Mouse (Mus musculus): ENCODE data around the gene Ropn1. TPM values are rescaled to one million over a fixed set of nuclear protein-coding genes. Genes with fewer than 3 reads are reported as not detected.

The Ropn1 gene
- polyA plus RNA-seq, 1 experiment from 2014 or later = not detected

- DNase-seq (ENCODE audit: low spot score) (peak; percentile 82), ATAC-seq (ENCODE audit: low FRiP score) (no peak)
- Histone ChIP-seq H3K27me3 (ENCODE audit: control insufficient read depth, insufficient read depth, low read length) (no peaks in the 10 kb centered on the region), H3K4me2 (replicated peaks; ENCODE audit: low read depth, low read length) (no peak overlapping the region), H3K36me3 (ENCODE audit: control insufficient read depth, insufficient read depth, low read length) (no peaks in the 10 kb centered on the region), H3K27ac (ENCODE audit: low read depth, low read length) (no peak overlapping the region), H3K4me3 (ENCODE audit: low read depth, low read length) (no peak overlapping the region), H3K9ac (ENCODE audit: low read depth, low read length) (no peak overlapping the region), H3K4me1 (replicated peaks; ENCODE audit: control insufficient read depth, insufficient read depth, low read length) (no peaks in the 10 kb centered on the region), H3K9me3 (ENCODE audit: control insufficient read depth, low read length) (no peaks in the 10 kb centered on the region)
- WGBS = 42% methylated on average over 7 of the region's 7 CpGs
Observed at GRCm38 (mm10) chr16:34700165-34700827, 50.6 kb downstream of the Ropn1 start.

DNA sequence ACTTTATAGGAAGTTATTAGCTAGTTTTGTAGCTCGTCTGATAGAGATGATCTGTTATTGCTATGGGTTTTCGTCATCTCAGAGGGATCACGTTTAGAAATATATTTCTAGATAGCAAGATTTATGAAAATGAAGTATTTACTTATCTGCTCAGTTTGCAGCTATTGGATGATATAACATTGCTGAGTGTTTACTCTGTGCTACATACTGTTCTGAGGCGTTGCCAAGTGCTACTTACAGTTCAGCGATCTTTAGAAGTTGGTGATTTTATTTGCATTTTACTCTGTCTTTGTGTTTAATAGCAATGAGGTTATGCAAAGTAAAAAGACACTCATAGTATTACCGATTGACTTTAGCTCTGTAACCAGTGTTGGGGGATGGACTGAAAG, 51.1 kb downstream of the Ropn1 start:
- no peak for DNase-seq (ENCODE audit: low spot score)
- WGBS = 92% methylated on average over 6 of the region's 6 CpGs
- no peak overlapping the region for H3K4me2 ChIP-seq (replicated peaks; ENCODE audit: low read depth, low read length)
- H3K4me1 ChIP-seq (replicated peaks; ENCODE audit: control insufficient read depth, insufficient read depth, low read length) = no peaks in the 10 kb centered on the region
- no peak overlapping the region for H3K4me3 ChIP-seq (ENCODE audit: low read depth, low read length)
- no peaks in the 10 kb centered on the region for H3K9me3 ChIP-seq (ENCODE audit: control insufficient read depth, low read length)
- peaks cover 2% of the 10 kb centered on the region; the same call in 1 of the 2 replicates for H3K36me3 ChIP-seq (ENCODE audit: control insufficient read depth, insufficient read depth, low read length)
- no peaks in the 10 kb centered on the region for H3K27me3 ChIP-seq (ENCODE audit: control insufficient read depth, insufficient read depth, low read length)
- H3K27ac ChIP-seq (ENCODE audit: low read depth, low read length) = no peak overlapping the region
- no peak overlapping the region for H3K9ac ChIP-seq (ENCODE audit: low read depth, low read length)
- ATAC-seq (ENCODE audit: low FRiP score) = no peak

DNA sequence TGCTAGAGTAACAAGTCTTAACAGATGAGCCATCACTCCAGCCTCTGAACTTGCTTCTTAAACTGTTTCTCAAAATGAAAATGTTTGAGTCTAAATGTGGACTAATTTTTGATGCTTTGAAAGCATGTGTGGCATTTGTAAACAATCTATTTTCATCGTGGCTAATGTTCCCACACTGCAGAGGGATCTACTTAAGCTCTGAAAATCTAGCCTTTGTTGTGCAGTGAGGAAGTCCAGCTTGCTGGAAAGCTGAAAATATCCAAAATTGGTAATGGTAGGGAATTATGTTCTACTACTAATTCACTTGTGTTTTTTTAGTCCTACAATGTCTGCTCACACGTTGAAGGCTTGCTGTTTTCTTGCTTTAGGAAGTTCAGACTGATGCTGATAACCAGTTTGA, 56.3 kb downstream of the Ropn1 start:
- H3K4me3 ChIP-seq (ENCODE audit: low read depth, low read length) = no peak overlapping the region
- no peak for ATAC-seq (ENCODE audit: low FRiP score)
- H3K4me1 ChIP-seq (replicated peaks; ENCODE audit: control insufficient read depth, insufficient read depth, low read length) = no peaks in the 10 kb centered on the region
- no peak for DNase-seq (ENCODE audit: low spot score)
- H3K36me3 ChIP-seq (ENCODE audit: control insufficient read depth, insufficient read depth, low read length) = peaks cover 7% of the 10 kb centered on the region; the same call in 1 of the 2 replicates
- H3K9me3 ChIP-seq (ENCODE audit: control insufficient read depth, low read length) = no peaks in the 10 kb centered on the region
- no peak overlapping the region for H3K27ac ChIP-seq (ENCODE audit: low read depth, low read length)
- WGBS = 91% methylated on average over 2 of the region's 2 CpGs
- no peaks in the 10 kb centered on the region for H3K27me3 ChIP-seq (ENCODE audit: control insufficient read depth, insufficient read depth, low read length)
- H3K9ac ChIP-seq (ENCODE audit: low read depth, low read length) = no peak overlapping the region
- H3K4me2 ChIP-seq (replicated peaks; ENCODE audit: low read depth, low read length) = no peak overlapping the region

DNA sequence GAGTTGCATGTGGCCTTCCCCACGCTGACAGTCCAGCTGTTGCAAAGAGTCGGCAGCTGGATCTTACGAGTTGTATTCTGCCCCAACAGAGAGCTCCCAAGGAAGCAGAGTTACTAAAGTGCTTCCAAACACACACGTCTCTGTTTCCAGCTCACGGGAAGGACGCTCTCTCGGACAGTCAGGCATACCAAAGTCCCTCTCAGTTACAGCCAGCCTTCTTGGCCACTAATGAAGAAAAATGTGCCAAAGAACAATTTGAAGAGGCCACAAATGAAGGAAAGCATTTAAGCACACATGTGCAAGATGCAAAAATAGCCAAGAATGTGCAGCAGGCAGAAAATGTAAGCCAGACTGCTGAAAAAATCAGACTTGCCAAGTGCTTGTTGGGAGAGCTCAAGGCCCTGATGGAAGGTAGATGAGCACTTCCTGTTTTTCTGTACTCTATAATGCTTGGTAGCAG, 56.8 kb downstream of the Ropn1 start:
- DNase-seq (ENCODE audit: low spot score) (no peak), ATAC-seq (ENCODE audit: low FRiP score) (no peak)
- Histone ChIP-seq H3K9me3 (ENCODE audit: control insufficient read depth, low read length) (no peaks in the 10 kb centered on the region), H3K36me3 (ENCODE audit: control insufficient read depth, insufficient read depth, low read length) (peaks cover 7% of the 10 kb centered on the region; the same call in 1 of the 2 replicates), H3K27ac (ENCODE audit: low read depth, low read length) (no peak overlapping the region), H3K4me3 (ENCODE audit: low read depth, low read length) (no peak overlapping the region), H3K4me1 (replicated peaks; ENCODE audit: control insufficient read depth, insufficient read depth, low read length) (no peaks in the 10 kb centered on the region), H3K4me2 (replicated peaks; ENCODE audit: low read depth, low read length) (no peak overlapping the region), H3K9ac (ENCODE audit: low read depth, low read length) (no peak overlapping the region), H3K27me3 (ENCODE audit: control insufficient read depth, insufficient read depth, low read length) (no peaks in the 10 kb centered on the region)
- 88% methylated on average over 7 of the region's 7 CpGs for WGBS

- H3K9ac ChIP-seq (ENCODE audit: low read depth, low read length) = no peak overlapping the region
- H3K36me3 ChIP-seq (ENCODE audit: control insufficient read depth, insufficient read depth, low read length) = 0 out of 2 replicates have a peak, but pooled peaks cover 3% of the 10 kb centered on the region
- H3K27me3 ChIP-seq (ENCODE audit: control insufficient read depth, insufficient read depth, low read length) = no peaks in the 10 kb centered on the region
- no peaks in the 10 kb centered on the region for H3K9me3 ChIP-seq (ENCODE audit: control insufficient read depth, low read length)
- peak; percentile 28 for DNase-seq (ENCODE audit: low spot score)
- H3K4me1 ChIP-seq (replicated peaks; ENCODE audit: control insufficient read depth, insufficient read depth, low read length) = no peaks in the 10 kb centered on the region
- H3K4me2 ChIP-seq (replicated peaks; ENCODE audit: low read depth, low read length) = no peak overlapping the region
- no peak overlapping the region for H3K4me3 ChIP-seq (ENCODE audit: low read depth, low read length)
- no peak overlapping the region for H3K27ac ChIP-seq (ENCODE audit: low read depth, low read length)
- WGBS = 84% methylated on average over 3 of the region's 3 CpGs
- ATAC-seq (ENCODE audit: low FRiP score) = no peak
Observed at GRCm38 (mm10) chr16:34711481-34711880, 61.8 kb downstream of the Ropn1 start.

GRCm38 (mm10) chr16:34725156-34725555, 75.4 kb downstream of the Ropn1 start:
- Histone ChIP-seq H3K4me2 (replicated peaks; ENCODE audit: low read depth, low read length) (no peak overlapping the region), H3K9ac (ENCODE audit: low read depth, low read length) (no peak overlapping the region), H3K27ac (ENCODE audit: low read depth, low read length) (no peak overlapping the region), H3K4me3 (ENCODE audit: low read depth, low read length) (no peak overlapping the region), H3K4me1 (replicated peaks; ENCODE audit: control insufficient read depth, insufficient read depth, low read length) (no peaks in the 10 kb centered on the region), H3K27me3 (ENCODE audit: control insufficient read depth, insufficient read depth, low read length) (no peaks in the 10 kb centered on the region), H3K36me3 (ENCODE audit: control insufficient read depth, insufficient read depth, low read length) (no peaks in the 10 kb centered on the region), H3K9me3 (ENCODE audit: control insufficient read depth, low read length) (no peaks in the 10 kb centered on the region)
- DNase-seq (ENCODE audit: low spot score) (no peak), ATAC-seq (ENCODE audit: low FRiP score) (no peak)
- WGBS = 94% methylated on average over 3 of the region's 3 CpGs

Other genes starting within 250 kb of the Ropn1 start
- 20.8 and 25.6 TPM in 2 replicates for gene Kalrn, start 76.4 kb upstream of the Ropn1 start, polyA plus RNA-seq (2014; fragmentation: Nextera tagmentation; extraction: Ambion mirVana)
- gene Ccdc14, start 40.7 kb downstream of the Ropn1 start, polyA plus RNA-seq (2014; fragmentation: Nextera tagmentation; extraction: Ambion mirVana) = 11.3 and 11.4 TPM in 2 replicates
- gene Mylk, start 95.3 kb downstream of the Ropn1 start, polyA plus RNA-seq (2014; fragmentation: Nextera tagmentation; extraction: Ambion mirVana) = 3.7 and 4.5 TPM in 2 replicates

Data from hindbrain, embryonic 11.5 days (tissue).